Mouse (Mus musculus) frontal cortex, postnatal 25 days (tissue): ENCODE results near the gene Samhd1.

Source experiments
- DNase-seq, 2 experiments: peaks; one replicate each; pipeline ENCODE4 v3.0.0; 2022; ENCODE audit warnings: low spot score in 2 of 2

Samhd1 gene

DNA sequence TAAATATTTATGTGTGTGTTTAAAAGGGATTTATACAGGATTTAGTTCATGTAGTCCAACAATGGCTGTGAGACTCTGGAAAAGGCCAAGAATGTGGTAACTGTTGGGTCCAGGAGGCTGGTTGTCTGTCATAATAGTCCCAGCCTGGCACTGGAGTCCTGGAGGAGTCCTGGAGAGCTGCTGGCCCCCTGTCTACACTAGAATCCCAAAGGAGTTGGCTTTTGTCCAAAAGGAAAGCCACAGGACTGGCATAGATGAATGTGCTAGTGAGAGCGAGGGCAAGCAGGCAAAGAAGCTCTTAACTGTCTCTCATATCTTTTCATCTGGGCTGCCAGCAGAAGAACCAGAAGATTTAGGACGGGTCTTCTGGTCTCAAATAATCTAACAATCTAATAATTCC, 1.6 kb upstream of the Samhd1 start:
- DNase-seq: no peak

DNA sequence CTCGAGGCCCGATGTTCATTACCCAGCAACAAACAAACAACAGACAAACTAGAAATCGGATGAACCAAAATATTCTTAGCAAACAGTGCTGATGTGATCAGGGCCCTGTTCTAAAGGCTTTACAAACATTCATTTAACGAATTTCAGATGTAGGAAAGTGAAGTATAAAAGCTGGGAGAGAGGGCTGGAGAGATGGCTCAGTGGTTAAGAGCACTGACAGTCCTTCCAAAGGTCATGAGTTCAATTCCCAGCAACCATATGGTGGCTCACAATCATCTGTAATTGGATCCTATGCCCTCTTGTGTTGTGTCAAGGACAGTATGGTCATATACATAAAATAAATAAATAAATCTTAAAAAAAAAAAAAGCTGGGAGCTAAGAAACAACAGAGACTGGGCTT, 1.1 kb upstream of the Samhd1 start:
- no peak for DNase-seq

DNA sequence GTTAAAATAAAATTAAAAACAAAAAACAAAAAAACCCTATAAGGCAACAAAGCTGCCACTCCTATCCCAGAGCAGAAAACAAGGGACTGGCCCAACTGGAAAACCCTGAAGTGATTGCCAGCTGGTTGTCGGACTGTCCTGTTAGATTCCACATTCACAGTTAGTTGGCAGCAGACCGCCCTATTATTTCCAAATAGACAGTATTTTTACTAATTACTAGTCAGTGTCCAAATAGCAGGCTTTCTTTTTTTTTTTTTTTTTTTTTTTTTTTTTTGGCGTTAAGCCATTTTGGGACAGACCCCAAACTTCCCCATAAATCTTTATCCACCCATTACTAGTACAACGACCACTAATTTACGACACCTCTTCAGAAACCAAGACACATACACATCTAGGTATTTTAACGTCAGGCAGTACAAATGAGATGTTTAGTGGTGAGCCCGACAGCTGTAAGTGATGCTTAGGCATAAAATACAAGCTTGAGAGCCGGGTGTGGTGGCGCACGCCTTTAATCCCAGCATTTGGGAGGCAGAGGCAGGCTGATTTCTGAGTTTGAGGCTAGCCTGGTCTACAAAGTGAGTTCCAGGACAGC, 560 bp upstream of the Samhd1 start:
- DNase-seq: no peak

DNA sequence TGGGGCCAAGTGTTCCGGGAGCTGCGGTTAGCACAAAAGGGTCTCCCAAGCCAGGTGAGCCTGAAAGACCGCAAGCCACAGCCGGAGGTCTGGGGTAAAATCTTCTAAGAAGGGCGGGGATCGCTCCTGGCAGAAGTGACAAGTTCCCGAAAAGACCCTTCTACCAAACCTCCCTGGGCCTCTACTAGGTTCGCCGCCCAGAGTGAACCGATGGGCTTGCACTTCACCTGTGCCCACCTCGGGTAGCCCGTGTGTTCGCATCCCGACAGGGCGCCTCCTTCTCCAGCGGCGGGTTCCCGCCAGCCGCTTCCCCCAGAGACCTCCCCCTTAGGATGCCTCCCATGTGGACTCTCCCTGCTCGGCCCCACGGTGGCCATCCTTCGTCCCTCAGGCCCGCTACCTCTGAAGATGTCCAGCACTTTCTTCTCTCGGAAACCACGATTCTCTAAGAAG, 560 bp downstream of the Samhd1 start:
- no peak for DNase-seq

DNA sequence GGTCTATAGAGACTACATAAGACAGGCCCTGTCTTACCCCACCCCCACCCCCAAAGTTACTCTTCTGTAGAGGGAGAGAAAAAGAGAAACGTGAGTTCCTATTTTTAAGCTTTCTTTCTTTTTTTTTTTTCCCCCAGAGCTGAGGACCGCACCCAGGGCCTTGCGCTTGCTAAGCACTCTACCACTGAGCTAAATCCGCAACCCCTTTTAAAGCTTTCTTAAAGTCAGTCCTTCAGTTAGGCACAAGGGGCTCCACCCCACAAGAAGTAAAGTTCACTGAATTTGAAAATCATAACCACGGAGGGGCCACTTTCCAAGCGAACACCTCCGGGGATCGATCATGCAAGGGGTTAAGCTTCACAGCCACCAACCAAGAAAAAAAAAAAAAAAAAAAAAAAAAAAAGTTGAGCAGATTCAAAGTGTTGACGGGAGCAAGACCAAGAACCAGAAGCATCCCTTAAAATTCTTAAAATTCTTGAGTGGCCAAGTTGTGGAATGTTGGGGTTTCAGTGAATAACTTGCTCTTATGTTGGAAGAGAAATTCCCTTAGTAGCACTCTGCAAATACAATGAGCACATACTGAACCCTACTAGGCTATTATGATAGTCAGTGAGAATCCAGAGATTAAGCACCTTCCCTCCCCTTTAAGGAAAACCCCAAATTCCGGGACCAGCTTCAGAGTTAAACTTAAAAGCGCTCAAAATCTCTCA, 1.1 kb downstream of the Samhd1 start:
- DNase-seq: no peak

DNA sequence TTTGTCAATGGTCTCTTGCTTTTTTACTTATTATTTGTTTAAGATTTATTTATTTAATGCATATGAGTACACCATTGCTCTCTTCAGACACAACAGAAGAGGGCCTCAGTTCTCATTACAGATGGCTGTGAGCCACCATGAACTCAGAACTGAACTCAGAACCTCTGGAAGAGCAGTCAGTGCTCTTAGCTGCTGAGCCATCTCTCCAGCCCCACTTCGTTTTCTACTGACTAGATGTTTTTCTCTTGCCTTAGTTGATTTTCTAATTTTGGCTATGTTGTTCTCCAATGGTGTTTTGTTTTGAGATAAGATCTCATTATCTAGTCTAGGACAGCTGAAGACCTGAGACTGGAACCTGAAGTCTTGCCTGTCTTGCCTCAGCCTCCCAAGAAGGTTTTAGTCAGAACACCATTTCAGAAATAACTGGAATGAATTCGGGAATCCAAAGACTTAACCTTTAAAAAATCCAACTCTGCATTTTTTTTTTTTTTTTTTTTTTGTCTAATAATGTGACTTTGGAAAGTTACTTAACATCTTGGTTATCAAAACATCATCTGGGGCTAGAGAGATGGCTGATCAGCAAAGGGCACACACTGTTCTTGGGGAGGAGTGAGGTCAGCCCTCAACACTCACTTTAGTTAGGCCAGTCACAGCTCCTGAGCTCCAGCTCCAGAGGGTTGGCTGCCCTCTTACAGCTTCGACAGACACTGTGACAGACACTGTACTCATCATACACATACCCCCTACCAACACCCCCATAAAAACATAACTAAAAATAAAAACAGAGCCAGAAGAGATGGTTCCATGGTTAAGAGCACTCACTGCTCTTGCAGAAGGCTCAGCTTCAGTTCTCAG, 2.2 kb downstream of the Samhd1 start:
- DNase-seq: no peak

DNA sequence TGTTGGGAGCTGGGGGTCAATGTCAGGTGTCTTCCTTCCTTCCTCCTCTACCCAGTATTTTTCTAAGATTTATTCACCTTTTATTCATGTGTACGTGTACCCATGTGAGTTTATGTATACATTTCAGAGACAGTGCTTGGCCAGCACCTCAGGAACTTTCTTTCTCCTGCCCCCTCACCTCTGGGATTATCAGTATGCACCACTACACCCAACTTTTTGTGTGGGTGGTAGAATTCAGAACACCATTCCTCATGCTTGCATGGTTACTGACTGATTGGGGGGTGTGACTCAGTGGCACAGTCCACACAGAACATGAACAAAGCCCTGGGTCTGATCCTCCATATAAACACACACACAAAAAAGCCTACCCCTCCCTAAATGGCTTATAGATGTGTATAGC, 3.0 kb downstream of the Samhd1 start:
- DNase-seq: no peak

DNA sequence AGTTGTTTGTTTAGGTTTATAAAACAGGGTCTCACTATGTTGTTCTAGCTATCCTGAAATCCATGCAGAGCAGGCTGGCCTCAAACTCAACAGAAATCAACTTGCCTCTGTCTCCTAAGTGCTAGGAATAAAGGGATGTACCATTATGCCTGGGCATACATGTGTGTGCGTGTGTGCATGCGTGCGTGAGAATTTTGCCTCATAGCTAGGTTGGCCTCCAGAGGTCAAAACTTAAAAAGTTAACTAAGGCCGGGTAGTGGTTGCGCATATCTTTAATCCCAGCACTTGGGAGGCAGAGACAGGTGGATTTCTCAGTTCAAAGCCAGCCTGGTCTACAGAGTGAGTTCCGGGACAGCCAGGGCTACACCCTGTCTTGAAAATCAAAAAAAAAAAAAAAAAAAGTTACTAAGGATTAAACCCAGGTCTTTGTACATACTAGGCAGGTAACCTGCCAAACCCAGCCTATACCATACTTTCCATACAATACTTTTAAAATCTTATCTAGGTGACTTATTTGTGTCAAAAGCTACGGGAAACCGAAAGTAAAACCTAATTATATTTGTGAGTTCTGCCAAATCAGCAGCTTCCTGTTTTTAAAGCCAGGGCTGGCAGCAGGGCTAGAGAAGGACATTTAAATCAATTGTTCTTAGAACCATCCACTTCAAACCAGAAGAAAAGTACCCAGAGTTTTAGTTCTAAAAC, 4.1 kb downstream of the Samhd1 start:
- DNase-seq: no peak

DNA sequence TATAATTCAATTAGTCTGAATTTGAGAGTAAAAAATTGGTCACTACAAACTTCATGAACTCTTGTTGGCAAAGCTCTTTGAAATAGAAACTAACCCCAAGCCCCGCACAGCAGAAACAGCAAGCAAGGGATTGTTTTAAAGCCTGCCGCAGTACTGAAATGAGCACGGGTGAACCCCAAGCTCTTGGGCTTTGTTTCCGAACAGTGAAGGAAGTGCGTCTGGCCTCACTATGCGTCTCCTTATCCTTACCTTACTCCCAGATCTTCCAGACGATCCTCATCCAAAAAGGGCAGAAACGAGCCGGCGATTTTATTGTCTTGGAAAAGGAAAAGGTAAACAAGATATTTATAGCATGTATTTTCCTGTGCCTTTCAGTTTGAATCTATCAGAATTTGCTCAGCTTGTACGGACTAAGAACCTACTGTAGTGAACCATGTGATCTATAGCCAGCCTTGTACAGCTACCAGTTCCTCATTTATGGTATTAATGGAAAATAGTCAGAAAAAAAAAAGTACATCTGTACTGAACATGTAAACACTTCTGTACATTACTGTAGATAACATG, 5.4 kb downstream of the Samhd1 start:
- no peak for DNase-seq

DNA sequence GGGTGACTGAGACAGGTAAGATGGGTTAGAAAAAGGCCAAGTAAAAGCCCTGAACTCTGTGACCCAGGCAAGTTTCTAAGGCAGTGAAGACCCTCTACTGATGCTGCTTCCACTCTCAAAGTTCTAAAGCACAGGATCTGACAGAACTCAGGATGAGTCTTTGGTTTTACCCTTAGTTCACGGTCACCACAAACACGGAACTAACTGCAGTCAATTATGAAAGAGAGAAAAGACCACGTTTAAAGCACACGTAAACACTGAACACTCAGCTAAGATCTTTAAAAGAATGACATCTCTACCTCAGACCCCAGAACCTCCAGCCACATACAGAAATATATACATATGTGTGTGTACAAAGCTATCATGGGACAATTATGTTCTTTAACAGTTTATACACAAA, 6.0 kb downstream of the Samhd1 start:
- no peak for DNase-seq

DNA sequence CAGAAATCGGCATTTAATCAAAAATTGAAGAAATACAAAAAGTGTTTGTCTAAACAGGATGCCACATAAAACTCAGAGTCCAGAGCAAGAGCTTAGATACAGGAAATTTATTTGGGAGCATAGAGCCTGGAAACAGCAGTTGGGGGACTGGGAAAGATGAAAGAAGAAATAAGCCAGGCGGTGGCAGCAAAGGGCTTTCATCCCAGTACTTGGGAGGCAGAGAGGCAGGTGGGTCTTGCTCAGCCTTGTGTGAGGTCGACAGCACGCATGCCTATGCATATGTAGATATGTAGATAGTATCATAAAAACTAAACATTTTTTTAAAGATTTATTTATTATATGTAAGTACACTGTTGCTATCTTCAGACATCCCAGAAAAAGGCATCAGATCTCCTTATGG, 7.0 kb downstream of the Samhd1 start:
- DNase-seq: no peak

DNA sequence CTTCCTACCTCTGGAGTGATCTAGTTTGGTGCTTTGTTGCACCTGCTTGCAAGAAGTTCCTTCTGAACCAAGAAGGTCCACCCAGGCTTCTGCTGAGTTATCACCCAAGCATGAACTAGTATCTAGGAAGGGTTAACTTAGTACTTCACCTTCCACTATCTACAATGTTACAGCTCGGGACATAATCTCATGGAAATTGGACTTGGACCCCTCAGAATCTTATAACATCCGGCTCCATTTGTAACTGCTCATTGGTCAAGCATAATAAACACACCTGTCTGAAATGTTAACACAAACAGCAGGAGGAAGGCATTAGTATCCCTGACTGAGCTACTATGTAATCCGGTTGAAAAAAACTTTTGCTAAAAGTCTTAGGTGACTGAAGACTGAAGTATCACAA, 7.7 kb downstream of the Samhd1 start:
- no peak for DNase-seq

DNA sequence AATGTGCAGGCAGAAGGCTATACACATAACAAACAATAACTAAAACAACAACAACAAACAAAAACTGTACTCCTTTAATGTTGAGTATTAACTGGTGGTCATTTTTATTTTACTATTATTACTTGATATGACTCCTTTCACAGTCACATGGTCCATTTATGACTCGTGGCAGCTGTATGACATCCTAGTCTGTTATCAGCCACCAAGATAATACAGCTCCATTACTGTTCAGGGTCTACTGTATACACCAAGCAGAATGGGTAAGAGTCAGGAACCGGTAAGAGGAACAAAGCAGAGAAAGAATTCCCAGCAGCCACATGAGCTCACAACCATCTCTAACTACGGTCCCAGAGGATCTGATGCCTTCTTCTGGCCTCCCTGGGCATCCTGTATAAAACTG, 9.8 kb downstream of the Samhd1 start:
- DNase-seq: no peak

DNA sequence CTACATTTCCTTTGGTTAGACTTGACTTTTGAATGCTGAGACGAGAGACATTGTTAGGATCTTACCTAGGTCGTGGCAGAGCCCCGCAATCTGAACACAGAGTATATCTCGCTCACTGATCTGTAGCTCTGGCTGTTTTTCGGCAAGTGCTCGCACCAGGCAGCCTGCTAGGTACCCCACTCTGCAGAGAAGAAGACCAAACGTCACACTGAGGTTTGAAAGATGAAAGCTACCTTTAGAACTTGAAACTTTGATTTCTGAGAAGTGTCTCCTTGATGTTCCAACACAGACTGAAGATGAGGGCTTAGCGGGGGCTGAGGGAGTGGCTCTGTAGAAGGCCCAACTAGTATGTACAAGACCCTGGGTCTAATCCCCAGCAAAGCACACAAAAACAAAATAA, 13.3 kb downstream of the Samhd1 start:
- DNase-seq: no peak

DNA sequence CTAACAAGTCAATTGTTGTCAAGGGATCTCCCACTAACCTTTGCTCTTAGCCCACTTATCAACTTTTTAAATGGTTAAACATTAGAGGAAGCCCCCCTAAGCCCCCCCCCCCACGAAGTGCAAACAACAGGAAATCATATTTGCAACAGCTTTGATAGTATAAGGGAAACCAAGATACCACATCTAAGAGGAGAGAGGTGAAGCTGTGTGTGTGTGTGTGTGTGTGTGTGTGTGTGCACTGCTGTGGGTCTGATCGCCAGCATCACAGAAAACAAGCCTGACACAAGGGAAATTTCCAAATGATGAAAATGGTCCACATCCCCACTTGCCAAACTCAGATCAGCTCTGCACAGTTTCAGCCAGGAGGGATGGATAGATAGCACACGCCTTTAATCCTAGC, 16.0 kb downstream of the Samhd1 start:
- no peak for DNase-seq

DNA sequence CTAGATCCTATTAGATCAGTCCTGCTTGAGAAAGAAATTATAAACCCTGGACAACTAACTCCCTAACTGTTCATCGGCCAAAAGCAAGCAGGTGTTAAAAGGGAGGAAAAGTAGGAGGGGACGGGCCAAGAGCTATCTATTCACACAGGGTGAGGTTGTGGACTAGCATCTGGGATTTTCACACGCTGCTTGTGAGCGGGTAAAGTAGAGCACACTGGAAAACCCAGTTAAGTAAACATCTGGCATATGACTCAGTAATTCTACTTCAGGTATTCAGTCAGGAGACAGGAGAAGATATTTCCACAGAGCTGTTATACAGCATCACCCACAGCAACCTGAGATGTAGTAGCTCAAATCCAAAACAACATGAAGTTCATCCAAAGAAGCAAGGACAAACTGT, 16.5 kb downstream of the Samhd1 start:
- DNase-seq: no peak

DNA sequence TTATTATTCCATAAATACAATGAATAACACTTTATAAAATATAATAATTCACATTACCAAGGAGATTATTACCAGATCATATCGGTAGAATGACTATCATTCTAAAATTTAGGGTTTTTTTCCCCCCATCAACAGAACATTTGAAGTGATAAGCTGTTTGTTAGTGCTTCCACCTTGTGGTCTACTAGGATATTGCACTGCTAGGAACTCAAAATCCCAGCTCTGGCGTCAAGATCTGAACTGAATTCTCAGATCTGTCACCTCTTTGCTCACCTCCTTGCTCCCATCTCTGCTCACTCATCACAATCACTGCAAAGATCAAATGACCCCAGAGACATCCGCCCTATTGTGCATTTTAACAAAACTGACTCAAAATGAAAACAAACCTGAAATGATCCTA, 18.1 kb downstream of the Samhd1 start:
- no peak for DNase-seq

DNA sequence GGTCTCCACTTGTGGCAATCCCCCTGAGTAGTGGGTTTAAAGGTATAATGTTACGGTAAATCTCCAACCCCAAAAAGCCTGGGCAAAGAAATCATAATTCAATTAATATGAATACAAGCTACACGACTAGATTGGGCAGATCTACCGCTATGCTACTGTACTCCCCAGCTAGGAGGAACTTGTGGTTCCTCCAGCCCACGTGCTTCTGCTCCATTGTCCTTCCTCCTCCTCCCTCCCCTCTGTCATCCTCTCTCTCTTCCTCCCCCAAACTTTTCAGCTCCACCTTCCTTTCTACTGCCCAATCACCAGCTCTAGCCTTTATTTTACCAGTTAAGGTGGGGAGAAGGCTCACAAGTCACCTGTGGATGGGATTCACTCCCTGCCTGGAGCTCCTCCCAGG, 26.8 kb downstream of the Samhd1 start:
- DNase-seq: no peak

DNA sequence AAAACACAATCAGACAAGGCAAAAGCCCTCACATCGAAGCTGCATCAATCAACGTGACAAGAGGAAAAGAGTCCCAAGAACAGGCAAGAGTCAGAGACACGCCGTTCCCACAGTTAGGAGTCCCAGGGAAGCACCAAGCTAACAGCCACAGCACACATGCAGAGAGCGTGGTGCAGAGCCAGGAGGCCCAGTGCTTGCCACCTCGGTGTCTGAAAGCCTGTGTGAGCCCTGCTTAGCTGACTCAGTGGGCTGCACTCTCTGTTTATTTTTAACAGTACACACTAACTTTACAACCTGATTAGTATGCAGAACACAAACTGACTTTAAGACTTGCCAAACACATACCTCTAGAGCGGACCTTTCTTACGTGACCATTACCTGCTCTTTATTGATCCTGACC, 30.6 kb downstream of the Samhd1 start:
- DNase-seq: no peak

DNA sequence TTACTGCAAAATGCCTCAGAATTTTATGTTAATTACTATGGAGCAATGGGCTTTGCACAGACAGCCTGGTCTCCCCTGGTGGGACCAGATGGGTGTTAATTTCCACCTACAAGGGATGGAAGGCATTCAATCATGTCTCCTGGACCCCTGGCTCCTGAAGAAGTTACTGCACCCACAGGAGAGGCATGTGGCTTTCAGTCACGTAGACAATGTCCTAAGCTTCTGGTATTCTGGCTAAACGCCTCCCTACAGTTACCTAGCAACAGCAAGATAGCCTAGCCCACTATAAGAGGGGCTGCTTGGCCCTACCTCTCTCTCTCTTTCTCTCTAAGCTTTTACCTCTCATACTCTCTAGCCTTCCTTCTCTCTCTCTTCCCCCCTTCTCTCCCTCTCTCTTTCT, 32.8 kb downstream of the Samhd1 start:
- no peak for DNase-seq

DNA sequence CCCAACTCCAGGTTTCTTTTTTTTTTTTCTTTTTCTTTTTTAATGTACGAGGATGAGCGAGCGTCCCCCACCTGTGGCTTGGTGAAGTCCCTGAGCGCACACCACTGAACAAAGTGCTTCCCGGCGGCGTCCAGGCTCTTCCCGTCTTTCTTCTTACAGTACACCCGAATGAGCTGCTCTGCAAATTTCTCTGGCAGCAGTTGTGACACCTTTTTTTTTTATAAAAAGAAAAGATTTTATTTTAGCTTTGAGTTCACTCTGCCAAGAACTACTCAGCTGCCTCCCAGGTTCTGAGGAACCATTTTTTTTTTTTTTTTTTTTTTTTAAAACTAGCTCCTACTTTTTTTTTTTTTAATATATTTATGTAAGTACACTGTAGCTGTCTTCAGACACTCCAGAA, 33.4 kb downstream of the Samhd1 start:
- DNase-seq: no peak

DNA sequence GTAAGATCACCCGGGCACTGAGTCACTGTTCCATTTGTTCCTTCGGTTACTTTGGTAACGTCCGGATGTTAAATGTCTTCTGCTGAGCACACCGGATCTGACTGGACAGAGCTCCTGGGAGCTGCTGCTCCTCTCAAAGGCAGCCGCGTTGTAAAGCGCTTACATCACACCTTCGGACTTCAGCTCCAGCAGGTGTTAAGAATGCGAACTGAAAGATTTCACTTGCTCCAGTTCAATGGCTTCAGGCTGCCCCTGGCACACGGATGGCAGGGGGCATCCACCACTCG, 34.8 kb downstream of the Samhd1 start:
- no peak for DNase-seq
